Mouse (Mus musculus): Measurements from ENCODE around the gene Dlg5. TPM values are rescaled to one million over a fixed set of nuclear protein-coding genes. Genes with fewer than 3 reads are reported as not detected.

Gene Dlg5
- polyA plus RNA-seq, 1 experiment, result 32.4 TPM

GRCm38 (mm10) chr14:24094656-24095055, 151.1 kb downstream of the Dlg5 start:
- DNase-seq, result no peak
- H3K4me3 ChIP-seq (replicated peaks; ENCODE audit: insufficient read depth, low read depth, low read length), result no peak overlapping the region
- no peaks in the 10 kb centered on the region for H3K27me3 ChIP-seq (ENCODE audit: control insufficient read depth, insufficient read depth, low read length)
- WGBS, result 92% methylated on average over 1 of the region's 1 CpGs
- no peak overlapping the region for H3K27ac ChIP-seq (ENCODE audit: insufficient read depth, low read length)
- H3K4me1 ChIP-seq (ENCODE audit: control insufficient read depth, insufficient read depth, low read length), result no peaks in the 10 kb centered on the region
- TF ChIP-seq POLR2A (IDR thresholded peaks at IDR 0.05; ENCODE audit: borderline replicate concordance, insufficient read depth, low read length), result no peak
- no peak for TF ChIP-seq CTCF (IDR thresholded peaks at IDR 0.05; ENCODE audit: borderline replicate concordance, insufficient read depth, low read depth, low read length)

- no peaks in the 10 kb centered on the region for H3K4me1 ChIP-seq (ENCODE audit: control insufficient read depth, insufficient read depth, low read length)
- 96% methylated on average over 4 of the region's 4 CpGs for WGBS
- no peak overlapping the region for H3K4me3 ChIP-seq (replicated peaks; ENCODE audit: insufficient read depth, low read depth, low read length)
- no peak for TF ChIP-seq POLR2A (IDR thresholded peaks at IDR 0.05; ENCODE audit: borderline replicate concordance, insufficient read depth, low read length)
- DNase-seq, result no peak
- H3K27me3 ChIP-seq (ENCODE audit: control insufficient read depth, insufficient read depth, low read length), result no peaks in the 10 kb centered on the region
- H3K27ac ChIP-seq (ENCODE audit: insufficient read depth, low read length), result no peak overlapping the region
These were observed 152.5 kb downstream of the Dlg5 start for GRCm38 (mm10) chr14:24093221-24093620.

GRCm38 (mm10) chr14:24092391-24092790, 153.3 kb downstream of the Dlg5 start:
- TF ChIP-seq CTCF (IDR thresholded peaks at IDR 0.05; ENCODE audit: borderline replicate concordance, insufficient read depth, low read depth, low read length), result no peak
- TF ChIP-seq POLR2A (IDR thresholded peaks at IDR 0.05; ENCODE audit: borderline replicate concordance, insufficient read depth, low read length), result no peak

DNA sequence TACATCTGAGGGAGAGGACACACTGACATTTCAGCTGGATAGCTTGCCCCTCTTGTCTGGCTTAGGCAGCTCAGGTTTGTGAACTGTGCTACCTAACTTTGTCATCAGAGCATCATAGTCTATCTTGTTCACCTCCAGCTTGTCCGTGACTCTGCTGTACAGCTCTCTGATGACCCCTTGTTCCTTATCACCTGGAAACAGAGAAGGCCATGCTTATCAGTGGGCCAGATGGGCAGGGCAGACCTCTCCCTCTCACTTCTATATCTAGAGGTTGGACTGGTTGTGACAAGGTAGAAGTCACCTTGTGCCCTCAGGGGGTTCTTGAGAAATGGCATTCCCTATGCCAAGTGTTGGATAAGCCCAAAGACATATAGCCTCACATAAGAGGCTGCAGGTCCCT, 154.9 kb downstream of the Dlg5 start:
- 97% methylated on average over 1 of the region's 1 CpGs for WGBS

More at GRCm38 (mm10) chr14:24092391-24092790, 153.3 kb downstream of the Dlg5 start:
- Histone ChIP-seq H3K27me3 (ENCODE audit: control insufficient read depth, insufficient read depth, low read length) (no peaks in the 10 kb centered on the region), H3K4me3 (replicated peaks; ENCODE audit: insufficient read depth, low read depth, low read length) (no peak overlapping the region), H3K27ac (ENCODE audit: insufficient read depth, low read length) (no peak overlapping the region), H3K4me1 (ENCODE audit: control insufficient read depth, insufficient read depth, low read length) (no peaks in the 10 kb centered on the region)
- 37% methylated on average over 3 of the region's 3 CpGs for WGBS
- no peak for DNase-seq

GRCm38 (mm10) chr14:24089181-24089580, 156.5 kb downstream of the Dlg5 start:
- 96% methylated on average over 3 of the region's 3 CpGs for WGBS
- Histone ChIP-seq H3K27me3 (ENCODE audit: control insufficient read depth, insufficient read depth, low read length) (no peaks in the 10 kb centered on the region), H3K4me3 (replicated peaks; ENCODE audit: insufficient read depth, low read depth, low read length) (no peak overlapping the region), H3K4me1 (ENCODE audit: control insufficient read depth, insufficient read depth, low read length) (no peaks in the 10 kb centered on the region), H3K27ac (ENCODE audit: insufficient read depth, low read length) (no peak overlapping the region)
- DNase-seq, result no peak
- TF ChIP-seq CTCF (IDR thresholded peaks at IDR 0.05; ENCODE audit: borderline replicate concordance, insufficient read depth, low read depth, low read length) (no peak), POLR2A (IDR thresholded peaks at IDR 0.05; ENCODE audit: borderline replicate concordance, insufficient read depth, low read length) (no peak)

More for the DNA sequence above, 154.9 kb downstream of the Dlg5 start:
- Histone ChIP-seq H3K27ac (ENCODE audit: insufficient read depth, low read length) (no peak overlapping the region), H3K4me1 (ENCODE audit: control insufficient read depth, insufficient read depth, low read length) (no peaks in the 10 kb centered on the region), H3K4me3 (replicated peaks; ENCODE audit: insufficient read depth, low read depth, low read length) (no peak overlapping the region), H3K27me3 (ENCODE audit: control insufficient read depth, insufficient read depth, low read length) (no peaks in the 10 kb centered on the region)
- TF ChIP-seq CTCF (IDR thresholded peaks at IDR 0.05; ENCODE audit: borderline replicate concordance, insufficient read depth, low read depth, low read length) (no peak), POLR2A (IDR thresholded peaks at IDR 0.05; ENCODE audit: borderline replicate concordance, insufficient read depth, low read length) (no peak)
- DNase-seq, result no peak

- WGBS, result 90% methylated on average over 3 of the region's 3 CpGs
These were observed 158.3 kb downstream of the Dlg5 start for GRCm38 (mm10) chr14:24087430-24087829.

DNA sequence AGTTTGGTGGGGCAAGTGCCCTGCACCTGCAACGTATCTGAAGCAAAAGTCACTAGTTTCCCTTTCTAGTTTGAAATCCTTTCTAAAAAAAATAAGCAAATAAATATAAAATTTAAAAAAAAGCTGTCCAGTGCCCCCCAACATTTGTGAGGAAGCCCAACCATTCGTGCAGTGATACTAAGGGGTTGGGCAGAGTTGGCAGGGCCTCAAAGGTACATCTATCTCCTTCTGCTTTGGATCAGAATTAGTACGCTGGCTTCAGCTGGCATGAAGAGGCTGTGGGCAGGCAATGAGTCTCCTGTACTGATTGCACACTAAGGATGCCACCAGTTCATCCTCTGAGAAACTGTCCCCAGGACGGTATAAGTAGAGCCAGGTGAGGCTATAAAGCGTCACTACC, 159.2 kb downstream of the Dlg5 start:
- no peak for DNase-seq
- Histone ChIP-seq H3K4me1 (ENCODE audit: control insufficient read depth, insufficient read depth, low read length) (no peaks in the 10 kb centered on the region), H3K27me3 (ENCODE audit: control insufficient read depth, insufficient read depth, low read length) (no peaks in the 10 kb centered on the region), H3K27ac (ENCODE audit: insufficient read depth, low read length) (no peak overlapping the region), H3K4me3 (replicated peaks; ENCODE audit: insufficient read depth, low read depth, low read length) (no peak overlapping the region)
- TF ChIP-seq CTCF (IDR thresholded peaks at IDR 0.05; ENCODE audit: borderline replicate concordance, insufficient read depth, low read depth, low read length) (no peak), POLR2A (IDR thresholded peaks at IDR 0.05; ENCODE audit: borderline replicate concordance, insufficient read depth, low read length) (no peak)
- WGBS, result 60% methylated on average over 5 of the region's 5 CpGs

More at GRCm38 (mm10) chr14:24087430-24087829, 158.3 kb downstream of the Dlg5 start:
- TF ChIP-seq POLR2A (IDR thresholded peaks at IDR 0.05; ENCODE audit: borderline replicate concordance, insufficient read depth, low read length) (no peak), CTCF (IDR thresholded peaks at IDR 0.05; ENCODE audit: borderline replicate concordance, insufficient read depth, low read depth, low read length) (no peak)
- Histone ChIP-seq H3K27me3 (ENCODE audit: control insufficient read depth, insufficient read depth, low read length) (no peaks in the 10 kb centered on the region), H3K4me3 (replicated peaks; ENCODE audit: insufficient read depth, low read depth, low read length) (no peak overlapping the region), H3K4me1 (ENCODE audit: control insufficient read depth, insufficient read depth, low read length) (no peaks in the 10 kb centered on the region), H3K27ac (ENCODE audit: insufficient read depth, low read length) (no peak overlapping the region)
- DNase-seq, result no peak

Other genes with a start within 250 kb of the Dlg5 start
- gene Kcnma1, start 231.4 kb downstream of the Dlg5 start, polyA plus RNA-seq (2012; rRNA removed), result 40.4 and 45.6 TPM in 2 replicates
- gene E330034G19Rik, start 47.3 kb upstream of the Dlg5 start, polyA plus RNA-seq (2012; rRNA removed), result 0.14 and 0.29 TPM in 2 replicates
- 22.0 and 25.2 TPM in 2 replicates for gene Polr3a, start 241.1 kb upstream of the Dlg5 start, polyA plus RNA-seq (2012; rRNA removed)
- gene Rps24, start 241.2 kb upstream of the Dlg5 start, polyA plus RNA-seq (2012; rRNA removed), result 1,301 and 1,467 TPM in 2 replicates

Data from cerebellum, adult 2 months (tissue).